Mouse (Mus musculus) megakaryocyte, adult 5-6 weeks (primary cell): ENCODE results near the gene Fbln1. TPM values are rescaled to one million over a fixed set of nuclear protein-coding genes. Genes with fewer than 3 reads are reported as not detected.

Source experiments
- ATAC-seq: 2 replicates; pipeline ENCODE4 v1.8.0; 2016; ENCODE audit warnings: mild to moderate bottlenecking, inconsistent platforms; ENCODE audit not compliant: poor library complexity, severe bottlenecking
- total RNA-seq, 2 experiments: library from RNA; stranded (forward) in 1 of 2; stranded (reverse) in 1 of 2; fragments of 153-499, 151-499 nt in 1 of 2; fragments of 221-1000, 200-1000 nt in 1 of 2; gene quantifications; 2 replicates each; pipeline versions ENCODE4 v1.2.3 to v1.2.4; 2015 to 2017

Gene Fbln1
- total RNA-seq, 2 experiments from 2014 or later: 0.07 TPM; not detected in 1

GRCm38 (mm10) chr15:85204383-85204782, 1.4 kb upstream of the Fbln1 start:
- ATAC-seq: no peak

DNA sequence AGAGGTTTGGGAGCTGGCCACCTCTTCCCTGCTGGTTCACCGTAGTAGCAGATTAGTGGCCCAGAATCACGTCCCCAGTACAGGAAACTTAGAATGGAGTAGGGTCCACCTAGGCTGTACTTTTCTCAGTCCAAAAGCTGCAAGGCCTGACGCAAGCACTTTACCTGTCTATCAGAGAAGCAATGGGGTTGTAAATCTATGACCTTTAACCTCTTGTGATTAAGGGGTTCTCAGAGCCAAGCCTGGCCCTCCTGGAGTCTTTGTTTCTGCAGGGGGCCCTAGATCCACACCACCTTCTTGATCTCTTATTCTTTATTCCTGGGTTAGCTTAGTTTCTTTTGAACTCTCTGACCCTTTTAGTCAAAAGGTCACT, 940 bp downstream of the Fbln1 start:
- no peak for ATAC-seq

- no peak for ATAC-seq
Observed at GRCm38 (mm10) chr15:85207081-85207480, 1.3 kb downstream of the Fbln1 start.

GRCm38 (mm10) chr15:85207763-85208162, 2.0 kb downstream of the Fbln1 start:
- ATAC-seq: no peak

DNA sequence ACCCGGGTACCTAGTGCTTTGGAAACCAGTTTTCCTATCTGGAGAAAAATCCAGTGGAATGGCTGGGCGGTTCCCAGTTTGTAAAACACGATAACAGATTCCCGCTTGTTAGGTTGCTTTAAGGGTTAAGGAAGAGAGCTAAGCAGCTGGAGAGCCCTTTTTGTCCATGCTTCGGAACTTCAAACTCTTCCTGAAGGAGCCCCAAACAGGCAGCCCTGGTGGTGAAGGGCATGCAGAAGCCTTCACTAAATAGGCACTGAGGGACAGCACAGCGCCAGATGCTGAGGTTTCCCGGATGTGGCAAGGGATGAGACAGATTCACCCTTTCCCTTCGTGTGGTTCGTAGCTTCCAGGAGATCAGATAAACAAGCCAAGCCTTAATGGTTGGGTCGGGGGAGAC, 2.6 kb downstream of the Fbln1 start:
- no peak for ATAC-seq

DNA sequence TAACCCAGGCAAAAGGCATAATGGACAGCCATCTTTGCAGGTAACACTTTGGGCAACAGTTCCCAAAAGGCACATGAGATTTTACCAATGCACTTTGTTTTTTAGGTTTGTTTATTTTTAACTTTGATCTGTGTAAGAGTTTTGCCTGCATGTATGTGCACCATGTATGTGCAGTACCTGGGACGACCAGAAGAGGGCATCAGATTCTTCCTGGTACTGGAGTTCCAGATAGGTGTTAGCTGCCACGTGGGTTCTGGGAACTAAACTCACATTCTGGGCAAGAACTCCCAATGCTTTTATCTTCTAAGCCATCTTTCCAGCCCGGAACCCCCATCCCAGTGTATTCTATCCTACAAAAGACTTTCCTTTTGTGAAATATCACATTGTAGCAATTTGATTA, 3.6 kb downstream of the Fbln1 start:
- ATAC-seq: no peak

GRCm38 (mm10) chr15:85210686-85211085, 4.9 kb downstream of the Fbln1 start:
- no peak for ATAC-seq

DNA sequence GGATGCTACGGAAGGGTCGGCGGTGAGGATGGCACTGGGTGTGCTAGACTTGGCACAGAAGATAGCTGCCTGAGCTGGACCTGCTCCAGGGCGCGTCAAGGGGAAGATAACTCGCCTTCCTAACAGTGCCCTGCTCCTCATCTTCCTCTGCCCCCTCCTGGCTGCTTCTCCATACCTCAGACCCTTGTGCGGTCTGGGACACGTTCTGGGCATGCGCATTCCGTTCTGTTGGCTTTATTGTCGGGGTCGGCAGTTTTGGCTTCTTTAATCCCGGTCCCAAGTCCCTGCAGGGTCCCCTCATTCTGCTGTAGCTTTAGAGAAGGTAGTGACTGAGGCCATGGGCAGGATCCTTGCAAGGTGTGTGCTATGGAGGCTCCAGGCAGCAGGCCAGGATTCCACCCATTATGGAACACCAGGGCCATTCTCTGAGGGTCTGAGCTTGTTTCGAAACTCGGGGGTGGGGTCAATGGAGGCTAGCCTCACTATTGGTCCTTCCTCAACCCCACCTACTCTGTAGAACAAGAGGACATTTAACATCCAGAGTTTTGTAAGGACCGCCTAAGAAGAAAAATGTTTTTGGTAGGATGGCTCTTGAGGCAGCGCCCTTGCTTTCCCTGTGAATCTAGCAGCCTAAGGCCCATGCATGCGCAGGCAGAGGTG, 5.5 kb downstream of the Fbln1 start:
- ATAC-seq: no peak

DNA sequence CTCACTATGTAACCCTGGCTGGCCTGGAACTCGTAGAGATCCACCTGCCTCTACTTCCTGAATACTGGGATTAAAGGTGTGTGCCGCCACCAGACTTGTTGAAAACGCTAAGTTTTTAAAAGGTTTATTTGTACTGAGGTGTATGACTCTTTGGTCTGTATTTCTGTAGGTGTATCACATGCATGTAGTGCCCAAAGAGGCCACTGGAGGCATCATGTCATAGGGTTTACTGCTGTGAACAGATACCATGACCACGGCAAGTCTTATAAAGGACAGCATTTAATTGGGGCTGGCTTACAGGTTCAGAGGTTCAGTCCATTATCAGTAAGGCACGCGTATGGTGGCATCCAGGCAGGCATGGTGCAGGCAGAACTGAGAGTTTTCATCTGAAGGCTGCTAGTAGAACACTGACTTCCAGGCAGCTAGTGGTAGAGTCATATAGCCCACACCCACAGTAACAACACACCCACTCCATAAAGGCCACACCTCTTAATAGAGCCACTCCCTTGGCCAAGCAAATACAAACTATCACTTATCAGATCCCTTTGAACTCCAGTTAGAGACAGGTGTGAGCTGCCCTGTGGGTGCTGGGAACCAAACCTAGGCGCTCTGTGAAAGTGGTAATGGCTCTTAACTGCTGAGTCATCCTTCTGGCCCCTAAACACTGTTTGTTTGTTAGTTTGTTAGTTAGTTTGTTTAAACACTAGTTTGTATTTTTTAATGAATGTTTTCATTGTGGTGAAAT, 10.5 kb downstream of the Fbln1 start:
- ATAC-seq: no peak

GRCm38 (mm10) chr15:85218617-85219265, 13.0 kb downstream of the Fbln1 start:
- no peak for ATAC-seq

DNA sequence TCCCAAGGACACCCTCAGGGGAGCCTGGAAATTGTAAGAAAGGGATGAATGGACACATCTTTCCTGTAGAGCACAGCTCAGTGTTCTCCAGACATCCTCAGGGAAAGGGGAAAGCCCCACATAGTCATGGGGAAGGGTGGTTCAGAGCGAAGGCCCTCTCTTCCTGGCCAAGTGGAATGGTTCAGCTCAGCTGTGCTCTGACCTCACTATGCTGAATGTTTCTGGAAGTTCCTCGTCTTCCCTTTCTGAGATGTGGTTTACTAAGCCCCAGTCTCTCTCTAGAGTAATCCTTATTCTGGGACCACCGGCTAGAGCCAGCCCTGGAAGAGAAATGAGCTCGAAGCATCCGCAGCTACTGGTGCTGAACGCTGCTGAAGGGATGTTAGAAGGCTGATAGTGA, 14.6 kb downstream of the Fbln1 start:
- ATAC-seq: no peak

DNA sequence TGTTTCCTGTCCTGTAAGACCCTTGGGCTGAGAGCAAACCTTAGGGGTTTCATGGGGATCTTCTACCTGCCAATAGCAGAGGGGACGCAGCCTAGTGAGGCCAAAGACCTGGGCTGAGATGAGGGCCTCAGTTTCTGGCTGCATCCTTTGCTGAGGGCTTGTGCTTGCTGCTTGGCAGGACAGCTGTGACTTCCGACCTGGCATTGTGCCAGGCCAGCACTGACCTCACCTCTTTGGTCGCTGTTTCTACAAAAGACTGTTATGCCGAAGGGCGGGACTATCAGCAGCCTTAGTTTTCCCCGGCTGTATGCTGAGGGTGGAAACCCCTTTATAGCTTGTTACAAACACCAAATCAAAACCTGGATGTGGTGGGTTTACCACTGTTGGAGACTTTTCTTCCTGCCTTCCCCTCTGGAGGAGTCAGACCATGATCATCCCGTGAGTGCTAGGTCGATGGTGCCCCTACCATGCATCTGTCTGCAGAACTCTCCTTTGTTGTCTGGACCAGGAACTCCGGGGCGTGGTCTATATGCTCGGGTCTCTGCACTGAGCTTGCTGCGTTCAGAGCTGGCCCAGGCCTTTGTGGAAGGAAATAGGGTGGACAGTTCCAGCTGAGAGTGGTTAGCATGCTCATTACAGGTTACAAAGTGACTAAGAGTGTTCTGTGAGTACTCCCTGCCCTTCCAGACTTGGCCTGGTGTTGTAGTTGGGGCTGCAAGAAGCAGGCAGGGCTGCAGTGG, 15.5 kb downstream of the Fbln1 start:
- ATAC-seq: no peak

DNA sequence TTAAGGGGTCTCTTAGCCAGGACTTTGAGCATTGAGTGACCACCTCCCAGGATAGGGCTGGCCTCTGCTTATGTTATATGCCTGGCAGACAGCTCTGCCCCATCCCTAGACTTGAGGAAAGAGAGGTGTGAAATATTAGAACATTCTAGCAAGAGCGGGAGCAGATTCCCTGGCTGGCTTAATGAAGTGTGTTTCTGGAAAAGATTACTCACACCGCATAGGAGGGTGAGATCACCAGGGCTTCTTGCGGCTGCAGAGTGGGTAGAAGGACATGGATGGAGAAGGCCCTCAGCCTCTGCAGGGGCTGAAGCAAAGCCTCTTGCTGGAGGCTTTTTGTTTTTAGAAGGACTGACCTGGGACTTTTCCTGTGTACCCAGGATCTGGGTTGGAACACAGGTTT, 19.9 kb downstream of the Fbln1 start:
- no peak for ATAC-seq

GRCm38 (mm10) chr15:85226841-85227240, 21.1 kb downstream of the Fbln1 start:
- no peak for ATAC-seq

GRCm38 (mm10) chr15:85228568-85228967, 22.8 kb downstream of the Fbln1 start:
- ATAC-seq: no peak

DNA sequence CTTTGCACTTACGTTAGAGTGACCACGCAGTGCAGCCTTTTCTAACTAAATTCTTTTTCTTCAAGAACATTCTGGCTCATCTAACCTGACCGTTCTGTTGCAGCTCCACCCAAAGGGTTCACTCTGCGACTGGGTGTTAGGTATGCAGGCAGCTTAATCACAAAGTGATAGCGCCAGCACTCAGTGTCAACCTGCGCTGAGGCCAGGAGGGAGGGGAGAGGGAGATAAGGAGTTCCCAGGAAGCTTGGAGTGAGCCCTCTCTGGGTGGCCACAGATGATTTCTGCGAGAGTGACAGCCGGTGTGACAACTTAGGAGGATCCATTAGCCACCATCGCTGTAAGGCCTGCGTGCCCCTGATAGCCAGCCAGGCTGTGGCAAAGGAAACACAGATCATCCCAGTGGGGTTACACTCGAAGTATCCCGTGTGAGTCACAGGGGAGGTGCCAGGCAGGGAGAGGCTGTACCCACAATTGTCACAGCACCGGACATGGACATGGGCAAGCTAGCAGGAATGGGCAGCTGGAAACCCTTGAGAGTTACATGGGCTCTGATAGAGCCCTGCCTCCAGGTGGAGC, 24.3 kb downstream of the Fbln1 start:
- no peak for ATAC-seq

DNA sequence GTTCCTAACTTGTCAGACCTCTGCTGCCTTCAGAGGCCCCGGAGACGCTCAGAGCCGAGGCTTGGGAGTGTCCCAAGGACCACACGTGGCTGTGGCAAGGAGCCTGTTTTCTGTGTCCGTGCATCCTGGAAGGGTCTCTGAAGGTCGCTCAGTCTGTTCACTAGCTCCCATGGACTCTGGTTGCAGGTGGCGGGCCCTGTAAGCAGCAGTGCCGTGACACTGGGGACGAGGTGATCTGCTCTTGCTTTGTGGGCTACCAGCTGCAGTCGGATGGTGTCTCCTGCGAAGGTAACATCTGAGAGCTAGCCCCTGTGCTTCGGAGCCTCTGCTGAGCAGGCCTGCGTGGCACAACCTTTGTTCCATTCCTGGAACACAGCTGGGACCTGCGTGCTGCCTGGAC, 24.9 kb downstream of the Fbln1 start:
- ATAC-seq: no peak

DNA sequence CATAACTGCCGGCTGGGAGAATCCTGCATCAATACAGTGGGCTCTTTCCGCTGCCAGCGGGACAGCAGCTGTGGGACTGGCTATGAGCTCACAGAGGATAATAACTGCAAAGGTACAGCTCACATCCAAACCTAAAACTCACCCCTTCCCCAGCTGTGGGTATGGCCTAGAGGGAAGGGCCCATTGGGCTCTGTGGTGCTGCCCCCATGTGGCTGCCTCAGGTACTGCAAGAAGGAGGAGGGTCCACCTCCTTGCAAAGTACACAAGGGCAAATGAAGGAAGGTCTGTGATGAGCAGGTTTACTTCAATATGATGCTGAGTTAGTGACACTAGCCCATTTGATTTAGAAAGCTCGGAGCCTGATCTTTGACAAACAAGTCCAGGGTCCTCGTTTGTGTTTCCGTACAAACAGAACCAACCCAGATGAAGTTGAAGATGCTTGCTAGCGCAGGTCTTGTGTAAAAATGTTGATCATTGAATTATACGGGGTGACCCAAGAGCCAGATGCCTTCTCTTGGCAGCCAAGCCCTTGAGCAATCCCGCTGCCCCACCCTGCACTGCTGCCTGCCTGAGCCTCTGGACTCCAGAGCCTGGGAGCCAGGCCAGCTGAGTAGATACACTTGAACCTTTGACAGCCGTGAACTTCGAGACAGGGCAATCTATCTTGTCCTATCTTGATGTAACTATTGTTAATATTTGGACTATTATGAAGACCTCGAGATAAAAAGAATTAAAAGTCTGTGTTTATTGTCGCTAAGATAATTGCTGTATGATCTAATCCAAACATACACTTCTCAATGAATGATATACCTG, 25.9 kb downstream of the Fbln1 start:
- peak; percentile 70 for ATAC-seq

GRCm38 (mm10) chr15:85232256-85232535, 26.4 kb downstream of the Fbln1 start:
- peak; percentile 51 for ATAC-seq

DNA sequence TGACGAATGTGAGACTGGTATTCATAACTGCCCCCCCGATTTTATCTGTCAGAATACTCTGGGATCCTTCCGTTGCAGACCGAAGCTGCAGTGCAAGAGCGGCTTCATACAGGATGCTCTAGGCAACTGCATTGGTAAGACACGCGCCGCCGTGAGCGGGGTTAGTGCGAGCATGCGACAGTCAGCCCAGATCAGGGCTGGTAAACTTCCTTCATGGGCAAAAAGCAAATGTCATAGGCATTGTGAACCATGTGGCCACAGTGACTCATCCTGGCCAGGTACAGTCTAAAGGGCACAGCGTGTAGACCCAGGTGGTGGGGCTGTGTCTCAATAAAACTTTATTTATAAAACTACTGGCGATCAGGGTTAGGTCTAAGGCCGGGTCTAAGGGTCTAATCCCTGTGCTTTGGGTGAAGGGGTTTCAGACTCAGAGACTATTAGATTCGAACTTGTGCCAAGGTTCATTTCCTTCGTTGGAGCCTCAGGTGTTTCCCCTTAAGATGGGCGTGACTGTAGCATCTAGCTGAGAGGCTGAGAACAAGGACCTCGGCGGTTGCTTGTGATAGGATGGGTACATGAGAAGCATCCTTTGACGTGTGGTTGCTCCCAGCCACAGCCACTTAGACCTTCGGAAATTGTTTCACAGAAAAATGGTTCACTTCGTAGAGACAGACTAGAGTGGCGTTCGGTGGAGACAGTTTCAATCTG, 26.9 kb downstream of the Fbln1 start:
- peak; percentile 62 for ATAC-seq
